Mouse (Mus musculus): ENCODE measurements around the gene Rnf103.
"Not testable (repeated sequence)": the region's sequence is repeated elsewhere in the genome, so short reads cannot be mapped to it uniquely, and the experiment has no call there.

DNA sequence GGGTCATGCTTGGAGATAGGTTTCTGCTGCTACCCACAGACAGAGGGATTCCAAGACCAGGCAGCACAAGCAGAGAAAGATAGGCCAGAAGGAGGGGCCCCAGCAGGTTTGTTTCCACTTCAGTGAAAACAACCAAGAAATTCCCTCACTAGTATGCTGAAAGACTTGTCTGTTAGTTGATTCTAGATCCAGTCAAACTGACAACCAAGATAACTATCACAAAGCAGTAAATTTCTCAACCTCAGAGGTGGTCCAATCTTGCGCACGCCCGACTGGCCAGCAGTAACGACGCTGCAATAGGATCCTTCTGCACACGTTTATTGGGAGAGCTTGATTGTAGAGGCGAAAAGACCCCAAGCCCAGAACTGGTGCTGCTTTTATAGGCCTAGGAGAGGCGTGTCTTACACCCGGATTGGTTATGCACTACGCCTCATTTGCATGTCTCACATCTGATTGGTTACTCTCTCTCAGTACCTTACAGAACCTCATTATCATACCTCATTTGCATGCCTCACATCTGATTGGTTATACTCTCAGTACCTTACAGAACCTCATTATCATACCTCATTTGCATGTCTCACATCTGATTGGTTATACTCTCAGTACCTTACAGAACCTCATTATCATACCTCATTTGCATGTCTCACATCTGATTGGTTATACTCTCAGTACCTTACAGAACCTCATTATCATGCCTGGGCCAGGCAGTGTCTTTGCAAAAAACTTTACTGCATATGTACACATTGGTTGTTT, 14.7 kb upstream of the Rnf103 start:
- TF ChIP-seq CTCF, EP300 (IDR thresholded peaks at IDR 0.05): not testable (repeated sequence)

Measured in lung, postnatal 0 days (tissue).